Mouse (Mus musculus): ENCODE data around the gene Slc17a8. TPM values are rescaled to one million over a fixed set of nuclear protein-coding genes. Genes with fewer than 3 reads are reported as not detected.

Slc17a8 gene
- polyA plus RNA-seq, 1 experiment: 0.01 TPM

DNA sequence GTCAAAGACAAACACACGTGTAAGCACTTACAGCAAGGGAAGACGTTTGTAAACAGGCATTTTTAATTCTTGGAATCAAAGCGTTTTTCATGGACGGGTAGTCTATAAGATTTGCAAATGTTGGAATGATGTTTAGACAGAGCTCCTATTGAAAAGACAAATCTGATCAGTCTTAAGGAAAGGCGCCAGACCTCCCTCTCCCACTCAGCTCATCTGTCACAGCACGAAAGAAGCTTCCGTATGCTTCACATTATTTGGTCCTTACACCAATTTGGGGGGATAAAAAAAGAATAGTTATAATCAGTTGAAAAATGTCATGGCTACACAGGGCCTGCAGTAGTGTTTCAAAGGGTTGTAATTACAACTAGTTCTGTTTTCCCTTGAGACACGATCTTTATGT, 31.9 kb upstream of the Slc17a8 start:
- peaks cover 70% of the 10 kb centered on the region for H3K36me3 ChIP-seq (ENCODE audit: control insufficient read depth, insufficient read depth)
- H3K79me3 ChIP-seq (ENCODE audit: low read depth): no peaks in the 10 kb centered on the region
- TF ChIP-seq CEBPB (IDR thresholded peaks at IDR 0.05; ENCODE audit: low read depth) (no peak), MYOG (IDR thresholded peaks at IDR 0.05; ENCODE audit: control insufficient read depth, extremely low read depth, insufficient read length) (no peak), CTCF (IDR thresholded peaks at IDR 0.05; ENCODE audit: control insufficient read depth, insufficient read depth, insufficient read length) (no peak), USF1 (IDR thresholded peaks at IDR 0.05; ENCODE audit: low read depth) (no peak), MYOD1 (IDR thresholded peaks at IDR 0.05; ENCODE audit: control insufficient read depth, insufficient read length, low read depth) (no peak), FOSL1 (IDR thresholded peaks at IDR 0.05; ENCODE audit: insufficient read depth, low read length, poor library complexity, severe bottlenecking) (no peak), MAX (IDR thresholded peaks at IDR 0.05) (no peak)
- no peak overlapping the region for H3ac ChIP-seq (ENCODE audit: control insufficient read depth, insufficient read length, low read depth)
- no peaks in the 10 kb centered on the region for H3K79me2 ChIP-seq (ENCODE audit: control insufficient read depth, insufficient read depth)
- no peaks in the 10 kb centered on the region for H3K27me3 ChIP-seq (ENCODE audit: control insufficient read depth, insufficient read depth, insufficient read length)
- H3K4me3 ChIP-seq (ENCODE audit: insufficient read depth, poor library complexity, severe bottlenecking): no peak overlapping the region

DNA sequence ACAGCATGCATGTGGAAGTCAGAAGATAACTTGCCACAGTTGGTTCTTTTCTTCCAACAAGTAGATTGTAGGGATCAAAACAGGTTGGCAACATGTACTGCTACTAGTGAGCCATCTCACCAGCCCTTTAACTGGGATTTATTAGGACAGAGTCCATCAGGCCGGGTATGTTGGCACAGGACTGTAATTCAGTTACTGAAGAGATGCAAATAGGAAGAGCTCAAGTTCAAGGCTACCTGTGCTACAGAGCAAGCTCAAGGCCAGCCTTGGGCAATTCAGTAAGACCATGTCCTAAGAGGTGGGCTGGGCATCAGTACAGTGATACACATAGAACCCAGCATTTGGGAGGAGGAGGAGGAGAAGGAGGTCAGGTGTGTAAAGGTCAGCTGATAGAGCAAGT, 30.6 kb upstream of the Slc17a8 start:
- no peaks in the 10 kb centered on the region for H3K79me3 ChIP-seq (ENCODE audit: low read depth)
- no peak for TF ChIP-seq MYOG (IDR thresholded peaks at IDR 0.05; ENCODE audit: control insufficient read depth, extremely low read depth, insufficient read length)
- no peak for TF ChIP-seq USF1 (IDR thresholded peaks at IDR 0.05; ENCODE audit: low read depth)
- H3K27me3 ChIP-seq (ENCODE audit: control insufficient read depth, insufficient read depth, insufficient read length): no peaks in the 10 kb centered on the region
- H3K36me3 ChIP-seq (ENCODE audit: control insufficient read depth, insufficient read depth): peaks cover 68% of the 10 kb centered on the region
- no peak overlapping the region for H3K4me3 ChIP-seq (ENCODE audit: insufficient read depth, poor library complexity, severe bottlenecking)
- H3ac ChIP-seq (ENCODE audit: control insufficient read depth, insufficient read length, low read depth): no peak overlapping the region
- no peaks in the 10 kb centered on the region for H3K79me2 ChIP-seq (ENCODE audit: control insufficient read depth, insufficient read depth)

DNA sequence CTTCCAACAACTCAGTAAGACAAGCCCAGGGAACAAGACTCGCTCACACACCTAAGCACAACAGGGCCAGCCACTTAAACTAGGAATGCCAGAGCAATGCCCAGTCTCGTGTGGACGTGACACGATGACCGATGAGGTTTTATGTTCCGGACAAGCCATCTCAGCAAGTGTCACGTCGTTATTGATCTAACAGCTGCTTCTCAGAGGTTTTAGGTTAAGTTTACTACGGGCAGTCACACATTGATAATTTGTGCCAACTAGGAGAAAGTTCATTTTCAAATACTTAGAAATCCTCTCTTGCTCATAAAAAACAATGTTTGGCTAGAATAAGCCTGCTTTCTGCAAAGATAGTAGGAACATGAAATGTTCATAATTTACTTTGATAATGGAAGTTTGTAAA, 25.9 kb upstream of the Slc17a8 start:
- H3K79me3 ChIP-seq (ENCODE audit: low read depth): no peaks in the 10 kb centered on the region
- peaks cover 57% of the 10 kb centered on the region for H3K36me3 ChIP-seq (ENCODE audit: control insufficient read depth, insufficient read depth)
- H3K27me3 ChIP-seq (ENCODE audit: control insufficient read depth, insufficient read depth, insufficient read length): no peaks in the 10 kb centered on the region
- H3ac ChIP-seq (ENCODE audit: control insufficient read depth, insufficient read length, low read depth): no peak overlapping the region
- H3K4me3 ChIP-seq (ENCODE audit: insufficient read depth, poor library complexity, severe bottlenecking): no peak overlapping the region
- TF ChIP-seq MYOG (IDR thresholded peaks at IDR 0.05; ENCODE audit: control insufficient read depth, extremely low read depth, insufficient read length) (no peak), USF1 (IDR thresholded peaks at IDR 0.05; ENCODE audit: low read depth) (no peak), FOSL1 (IDR thresholded peaks at IDR 0.05; ENCODE audit: insufficient read depth, low read length, poor library complexity, severe bottlenecking) (no peak), CTCF (IDR thresholded peaks at IDR 0.05; ENCODE audit: control insufficient read depth, insufficient read depth, insufficient read length) (no peak), MYOD1 (IDR thresholded peaks at IDR 0.05; ENCODE audit: control insufficient read depth, insufficient read length, low read depth) (no peak), MAX (IDR thresholded peaks at IDR 0.05) (no peak), CEBPB (IDR thresholded peaks at IDR 0.05; ENCODE audit: low read depth) (no peak)
- no peaks in the 10 kb centered on the region for H3K79me2 ChIP-seq (ENCODE audit: control insufficient read depth, insufficient read depth)

DNA sequence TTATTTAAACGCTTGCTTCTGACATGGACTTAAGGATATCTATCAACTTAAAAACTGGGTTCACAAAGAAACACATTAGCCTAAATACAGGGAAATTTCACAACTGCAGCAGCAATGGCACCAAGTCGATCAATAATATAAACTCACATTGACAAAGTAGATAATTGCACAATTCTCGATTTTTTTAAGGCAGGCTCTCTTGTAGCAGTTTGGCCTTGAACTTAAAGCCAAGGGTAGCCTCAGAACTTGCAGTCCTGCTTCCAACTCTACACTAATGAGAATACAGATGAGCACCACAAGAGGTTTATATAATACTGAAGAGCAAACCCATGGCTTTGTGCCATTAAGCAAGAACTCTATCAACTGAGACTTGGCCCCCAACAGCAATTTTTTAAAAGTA, 15.9 kb upstream of the Slc17a8 start:
- no peak overlapping the region for H3ac ChIP-seq (ENCODE audit: control insufficient read depth, insufficient read length, low read depth)
- TF ChIP-seq MYOG (IDR thresholded peaks at IDR 0.05; ENCODE audit: control insufficient read depth, extremely low read depth, insufficient read length) (no peak), USF1 (IDR thresholded peaks at IDR 0.05; ENCODE audit: low read depth) (no peak), MYOD1 (IDR thresholded peaks at IDR 0.05; ENCODE audit: control insufficient read depth, insufficient read length, low read depth) (no peak), FOSL1 (IDR thresholded peaks at IDR 0.05; ENCODE audit: insufficient read depth, low read length, poor library complexity, severe bottlenecking) (no peak), CTCF (IDR thresholded peaks at IDR 0.05; ENCODE audit: control insufficient read depth, insufficient read depth, insufficient read length) (no peak), MAX (IDR thresholded peaks at IDR 0.05) (no peak), CEBPB (IDR thresholded peaks at IDR 0.05; ENCODE audit: low read depth) (no peak)
- H3K79me3 ChIP-seq (ENCODE audit: low read depth): no peaks in the 10 kb centered on the region

DNA sequence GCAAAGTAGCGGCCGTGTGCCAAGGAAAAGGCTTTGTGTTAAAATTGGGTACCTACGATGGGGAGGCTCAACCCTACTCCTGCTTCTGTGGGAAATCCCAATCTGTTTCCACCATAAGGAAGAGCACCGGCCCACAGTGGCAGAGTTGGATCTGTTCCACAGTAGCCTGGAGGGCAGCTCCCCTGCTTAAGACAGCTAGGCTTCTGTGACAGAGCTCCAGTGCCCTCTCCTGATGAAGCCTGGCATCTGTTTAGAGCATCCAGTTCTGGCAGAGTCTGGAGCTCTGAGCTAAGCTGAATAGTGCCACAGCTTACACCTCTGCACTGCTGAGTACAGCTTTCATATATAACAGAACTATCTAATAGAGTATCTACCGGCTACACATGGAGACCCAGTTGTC, 14.0 kb upstream of the Slc17a8 start:
- Histone ChIP-seq H3K79me2 (ENCODE audit: control insufficient read depth, insufficient read depth) (no peaks in the 10 kb centered on the region), H3K79me3 (ENCODE audit: low read depth) (no peaks in the 10 kb centered on the region), H3K36me3 (ENCODE audit: control insufficient read depth, insufficient read depth) (peaks cover 5% of the 10 kb centered on the region), H3K4me3 (ENCODE audit: insufficient read depth, poor library complexity, severe bottlenecking) (no peak overlapping the region), H3ac (ENCODE audit: control insufficient read depth, insufficient read length, low read depth) (no peak overlapping the region), H3K27me3 (ENCODE audit: control insufficient read depth, insufficient read depth, insufficient read length) (no peaks in the 10 kb centered on the region)
- TF ChIP-seq USF1 (IDR thresholded peaks at IDR 0.05; ENCODE audit: low read depth): no peak
- TF ChIP-seq MAX (IDR thresholded peaks at IDR 0.05): no peak
- no peak for TF ChIP-seq CTCF (IDR thresholded peaks at IDR 0.05; ENCODE audit: control insufficient read depth, insufficient read depth, insufficient read length)
- TF ChIP-seq CEBPB (IDR thresholded peaks at IDR 0.05; ENCODE audit: low read depth): no peak
- no peak for TF ChIP-seq MYOG (IDR thresholded peaks at IDR 0.05; ENCODE audit: control insufficient read depth, extremely low read depth, insufficient read length)
- no peak for TF ChIP-seq FOSL1 (IDR thresholded peaks at IDR 0.05; ENCODE audit: insufficient read depth, low read length, poor library complexity, severe bottlenecking)
- TF ChIP-seq MYOD1 (IDR thresholded peaks at IDR 0.05; ENCODE audit: control insufficient read depth, insufficient read length, low read depth): no peak

More for the DNA sequence above, 15.9 kb upstream of the Slc17a8 start:
- Histone ChIP-seq H3K79me2 (ENCODE audit: control insufficient read depth, insufficient read depth) (no peaks in the 10 kb centered on the region), H3K27me3 (ENCODE audit: control insufficient read depth, insufficient read depth, insufficient read length) (no peaks in the 10 kb centered on the region), H3K36me3 (ENCODE audit: control insufficient read depth, insufficient read depth) (peaks cover 24% of the 10 kb centered on the region), H3K4me3 (ENCODE audit: insufficient read depth, poor library complexity, severe bottlenecking) (no peak overlapping the region)

DNA sequence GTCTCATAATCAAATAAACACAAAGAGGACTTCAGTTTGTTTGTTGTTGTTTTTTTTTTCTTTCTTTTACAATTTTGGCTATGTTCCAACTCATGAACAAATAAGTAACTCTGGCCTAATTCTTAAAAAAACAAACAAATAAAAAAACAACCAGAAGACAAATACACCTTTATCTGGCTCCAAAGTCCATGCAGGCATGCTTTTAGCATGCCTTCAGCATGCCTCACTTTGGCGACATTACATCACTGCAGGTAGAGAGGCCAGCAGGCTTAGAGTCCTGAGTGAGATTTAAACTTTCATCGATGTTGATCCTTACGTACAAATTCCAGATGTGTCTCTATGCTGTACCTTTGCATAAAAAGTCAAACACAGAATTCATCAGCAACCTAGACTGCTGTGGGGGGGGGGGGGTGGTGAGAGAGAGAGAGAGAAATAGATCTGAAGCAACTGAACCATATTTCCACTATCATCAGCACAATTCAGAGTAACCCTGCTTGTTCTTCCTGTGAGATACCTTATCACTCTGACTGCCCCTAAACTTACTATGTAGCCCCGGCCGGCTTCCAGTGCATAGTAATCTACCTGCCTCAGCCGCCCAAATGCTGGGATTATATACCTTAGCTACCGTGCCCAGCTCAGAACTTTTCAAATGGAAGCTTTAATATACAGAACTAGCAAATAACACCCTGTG, 12.8 kb upstream of the Slc17a8 start:
- TF ChIP-seq CEBPB (IDR thresholded peaks at IDR 0.05; ENCODE audit: low read depth) (no peak), USF1 (IDR thresholded peaks at IDR 0.05; ENCODE audit: low read depth) (no peak), MAX (IDR thresholded peaks at IDR 0.05) (no peak), MYOG (IDR thresholded peaks at IDR 0.05; ENCODE audit: control insufficient read depth, extremely low read depth, insufficient read length) (no peak), MYOD1 (IDR thresholded peaks at IDR 0.05; ENCODE audit: control insufficient read depth, insufficient read length, low read depth) (no peak), CTCF (IDR thresholded peaks at IDR 0.05; ENCODE audit: control insufficient read depth, insufficient read depth, insufficient read length) (no peak), FOSL1 (IDR thresholded peaks at IDR 0.05; ENCODE audit: insufficient read depth, low read length, poor library complexity, severe bottlenecking) (no peak)
- Histone ChIP-seq H3K79me3 (ENCODE audit: low read depth) (no peaks in the 10 kb centered on the region), H3K27me3 (ENCODE audit: control insufficient read depth, insufficient read depth, insufficient read length) (no peaks in the 10 kb centered on the region), H3K4me3 (ENCODE audit: insufficient read depth, poor library complexity, severe bottlenecking) (no peak overlapping the region), H3K79me2 (ENCODE audit: control insufficient read depth, insufficient read depth) (no peaks in the 10 kb centered on the region), H3K36me3 (ENCODE audit: control insufficient read depth, insufficient read depth) (no peaks in the 10 kb centered on the region), H3ac (ENCODE audit: control insufficient read depth, insufficient read length, low read depth) (no peak overlapping the region)
